Mouse (Mus musculus) adipocyte (in vitro differentiated cells): Measurements from ENCODE around the gene Gm21854.
"Not testable (repeated sequence)": the region's sequence is repeated elsewhere in the genome, so short reads cannot be mapped to it uniquely, and the experiment has no call there.

Experiments
- DNase-seq: peaks from one replicate; pipeline ENCODE4 v3.0.0-alpha.2; 2016; ENCODE audit warnings: low spot score

Gm21854 gene

GRCm38 (mm10) chrY:5656686-5657085 lies at the start of gene Gm21854:
TSS of gene Gm21854 (plus strand) at chrY:5656986.
- DNase-seq: not testable (repeated sequence)
